Mouse (Mus musculus): Measurements from ENCODE around the gene Golga1.
"Not testable (repeated sequence)": the region's sequence is repeated elsewhere in the genome, so short reads cannot be mapped to it uniquely, and the experiment has no call there.

Gene Golga1

DNA sequence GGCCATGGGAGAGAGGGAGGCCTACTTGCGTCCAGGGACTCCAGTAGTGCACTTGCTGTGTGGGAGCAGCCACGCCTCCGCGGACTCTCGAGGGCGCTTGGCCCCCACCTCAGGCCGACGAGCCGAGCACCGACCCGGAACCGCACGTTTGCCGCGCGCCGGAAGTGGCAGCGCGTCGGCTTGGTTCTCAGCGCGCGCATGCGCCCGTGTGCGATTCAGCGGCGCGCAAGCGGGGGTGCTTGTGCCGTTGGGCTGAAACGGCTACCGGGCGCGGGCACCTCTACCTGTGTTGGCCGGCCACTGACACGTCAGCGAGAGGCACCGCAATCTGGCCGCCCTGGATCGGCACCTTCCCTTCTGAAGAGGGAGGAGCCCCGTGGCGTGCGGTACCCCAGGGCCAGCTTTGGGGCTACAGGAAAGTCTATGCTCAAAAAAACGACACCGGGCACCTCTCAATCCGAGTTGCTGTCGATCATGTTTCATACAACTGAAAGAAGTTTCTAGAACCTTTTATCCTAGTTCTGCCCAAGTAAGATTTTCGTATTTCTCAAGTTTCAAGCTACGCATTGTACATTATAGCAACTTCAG, at the start of gene Golga1:
TSS of gene Golga1 (minus strand) at position 142 of the 588 bp plus-strand sequence.
- peak; percentile 91 for DNase-seq (ENCODE audit: low spot score)

DNA sequence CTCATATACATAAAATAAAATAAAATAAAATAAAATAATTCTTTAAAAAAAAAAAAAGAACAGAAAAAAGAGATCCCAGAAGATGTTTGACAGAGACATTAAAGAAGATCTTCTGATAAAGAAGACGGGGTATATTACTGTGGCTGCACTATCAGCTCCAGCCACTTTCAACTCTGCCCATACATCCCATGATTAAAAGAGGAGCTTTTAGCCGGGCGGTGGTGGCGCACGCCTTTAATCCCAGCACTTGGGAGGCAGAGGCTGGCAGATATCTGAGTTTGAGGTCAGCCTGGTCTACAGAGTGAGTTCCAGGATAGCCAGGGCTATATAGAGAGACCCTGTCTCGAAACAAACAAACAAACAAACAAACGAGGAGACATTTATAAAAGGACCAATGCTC, 48.8 kb upstream of the Golga1 start:
- DNase-seq (ENCODE audit: low spot score) = no peak

DNA sequence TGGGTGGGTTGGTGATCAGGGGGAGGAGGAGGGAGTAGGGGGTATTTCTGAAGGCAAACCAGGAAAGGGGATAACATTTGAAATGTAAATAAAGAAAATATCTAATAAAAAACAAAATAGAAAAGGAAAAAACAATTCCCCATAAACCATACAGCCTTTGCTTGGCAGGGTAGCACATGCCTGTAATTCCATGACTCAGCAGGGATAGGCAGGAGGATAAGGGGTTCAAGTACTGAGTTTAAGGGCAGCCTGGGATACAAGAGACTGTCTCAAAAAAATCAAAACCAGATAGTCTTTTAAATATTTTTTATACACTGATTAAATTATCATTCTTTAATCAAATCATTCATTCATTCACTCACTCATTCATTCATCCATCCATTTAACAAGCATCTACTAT, 45.2 kb upstream of the Golga1 start:
- DNase-seq (ENCODE audit: low spot score) = no peak

DNA sequence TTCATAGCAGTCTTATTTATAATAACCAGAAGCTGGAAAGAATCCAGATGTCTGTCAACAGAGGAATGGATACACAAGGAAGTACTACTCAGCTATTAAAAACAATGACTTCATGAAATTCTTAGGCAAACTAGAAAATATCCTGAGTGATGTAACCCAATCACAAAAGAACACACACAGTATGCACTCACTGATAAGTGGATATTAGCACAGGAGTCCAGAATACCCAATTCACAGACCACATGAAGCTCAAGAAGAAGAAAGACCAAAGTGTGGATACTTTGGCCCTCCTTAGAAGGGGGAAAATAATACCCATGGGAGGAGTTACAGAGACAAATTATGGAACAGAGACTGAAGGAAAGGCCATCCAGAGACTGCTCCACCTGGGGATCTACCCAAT, 44.4 kb upstream of the Golga1 start:
- not testable (repeated sequence) for DNase-seq (ENCODE audit: low spot score)

DNA sequence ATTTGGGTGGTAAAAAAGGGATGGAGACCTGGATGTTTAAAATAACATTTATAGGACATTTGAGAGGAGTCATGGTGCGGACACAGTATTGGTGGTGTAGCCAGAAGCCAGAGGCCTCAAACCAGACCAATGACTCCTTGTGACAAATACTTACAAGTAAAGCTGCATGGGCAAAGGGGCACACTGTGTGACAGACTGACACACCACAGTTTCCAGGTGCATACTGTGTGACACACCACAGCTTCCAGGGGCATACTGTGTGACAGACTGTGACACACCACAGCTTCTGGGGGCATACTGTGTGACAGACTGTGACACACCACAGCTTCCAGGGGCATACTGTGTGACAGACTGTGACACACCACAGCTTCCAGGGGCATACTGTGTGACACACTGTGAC, 34.6 kb upstream of the Golga1 start:
- not testable (repeated sequence) for DNase-seq (ENCODE audit: low spot score)

DNA sequence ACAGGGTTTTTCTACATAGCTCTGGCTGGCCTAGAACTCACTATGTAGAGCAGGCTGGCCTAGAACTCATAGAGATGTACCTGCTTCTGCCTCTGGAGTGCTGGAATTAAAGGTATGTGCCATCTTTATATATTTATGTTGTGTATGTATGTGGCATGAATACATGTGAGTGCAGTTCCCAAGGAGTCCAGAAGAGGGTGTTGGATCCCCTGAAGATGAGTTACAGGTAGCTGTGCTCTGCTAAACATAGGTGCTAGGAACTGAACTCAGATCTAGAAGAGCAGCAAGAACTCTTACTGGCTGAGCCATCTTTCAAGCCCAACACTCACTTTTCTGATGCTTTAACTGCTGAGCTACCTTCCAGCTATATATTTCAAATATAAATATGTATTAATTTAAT, 32.7 kb upstream of the Golga1 start:
- DNase-seq (ENCODE audit: low spot score) = no peak

DNA sequence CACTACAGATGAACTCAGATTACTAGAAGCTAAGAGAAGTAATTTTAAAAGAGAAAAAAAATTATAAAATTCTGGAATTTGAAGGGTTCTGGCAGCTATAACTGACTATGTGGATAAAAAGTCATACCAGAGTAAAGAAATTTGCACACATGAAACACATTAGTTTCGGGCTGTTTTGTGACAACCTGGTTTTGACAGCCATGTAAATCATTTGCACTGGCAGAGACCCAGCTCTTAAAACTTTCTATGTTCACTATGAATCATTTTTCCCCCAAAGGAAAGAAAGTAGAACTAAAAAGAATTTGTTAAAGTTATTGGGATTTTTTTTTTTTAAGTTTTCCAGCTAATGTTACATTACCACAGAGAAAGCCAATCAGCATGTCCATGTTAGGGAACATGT, 26.6 kb upstream of the Golga1 start:
- no peak for DNase-seq (ENCODE audit: low spot score)

DNA sequence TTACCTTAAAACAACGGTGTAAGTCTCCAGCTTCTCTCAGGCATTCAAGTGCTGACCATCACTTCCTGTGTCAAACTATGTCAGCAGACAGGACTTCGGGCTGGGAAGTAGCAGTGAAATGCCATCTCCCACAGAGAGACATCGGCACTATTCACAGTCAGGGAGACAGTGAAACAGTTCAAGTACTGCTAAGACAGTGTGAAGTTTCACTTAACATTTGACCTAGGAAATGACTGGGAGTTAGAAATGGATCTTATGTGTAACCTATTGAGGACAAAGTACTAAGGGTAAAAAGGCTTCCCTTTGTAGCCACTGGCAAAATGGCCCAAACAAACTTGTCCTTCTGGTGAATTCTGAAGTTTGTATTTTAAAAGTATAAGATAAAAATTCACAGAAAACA, 17.4 kb upstream of the Golga1 start:
- no peak for DNase-seq (ENCODE audit: low spot score)

DNA sequence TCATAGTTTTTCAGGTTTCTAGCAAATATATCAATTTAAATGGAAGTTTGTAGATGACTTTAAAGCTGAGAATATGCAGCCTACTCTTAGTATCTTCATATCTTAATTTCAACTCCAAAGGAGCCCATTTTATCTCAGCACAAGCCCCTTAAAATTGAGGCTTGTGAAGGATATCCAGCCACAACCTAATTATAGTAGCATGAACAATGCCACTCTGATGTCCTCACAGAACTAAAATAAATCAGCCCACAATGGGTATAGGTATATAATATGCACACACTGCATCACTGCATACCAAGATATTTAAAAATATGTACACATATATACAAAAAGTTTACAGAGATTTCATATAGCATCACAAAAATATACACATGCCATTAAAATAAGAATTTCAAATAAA, 5.3 kb upstream of the Golga1 start:
- DNase-seq (ENCODE audit: low spot score) = no peak

DNA sequence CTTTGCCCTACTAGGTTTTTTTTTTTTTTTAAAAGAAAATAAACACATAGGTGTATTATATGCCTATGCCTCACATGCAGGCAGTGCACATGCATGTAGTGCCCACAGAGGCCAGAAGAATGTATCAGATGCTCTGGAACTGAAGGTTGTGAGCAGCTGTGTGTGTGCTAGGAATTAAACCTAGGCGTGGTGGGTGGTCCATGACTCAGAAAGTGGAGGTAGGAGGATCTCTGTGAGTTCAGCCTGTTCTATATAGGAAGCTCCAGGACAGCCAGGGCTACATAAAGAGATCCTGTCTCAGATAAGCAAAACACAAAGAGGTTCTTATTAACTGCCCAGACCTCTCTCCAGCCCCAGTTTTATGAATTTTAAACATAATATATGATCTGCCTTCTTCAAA, 3.8 kb upstream of the Golga1 start:
- DNase-seq (ENCODE audit: low spot score) = no peak

DNA sequence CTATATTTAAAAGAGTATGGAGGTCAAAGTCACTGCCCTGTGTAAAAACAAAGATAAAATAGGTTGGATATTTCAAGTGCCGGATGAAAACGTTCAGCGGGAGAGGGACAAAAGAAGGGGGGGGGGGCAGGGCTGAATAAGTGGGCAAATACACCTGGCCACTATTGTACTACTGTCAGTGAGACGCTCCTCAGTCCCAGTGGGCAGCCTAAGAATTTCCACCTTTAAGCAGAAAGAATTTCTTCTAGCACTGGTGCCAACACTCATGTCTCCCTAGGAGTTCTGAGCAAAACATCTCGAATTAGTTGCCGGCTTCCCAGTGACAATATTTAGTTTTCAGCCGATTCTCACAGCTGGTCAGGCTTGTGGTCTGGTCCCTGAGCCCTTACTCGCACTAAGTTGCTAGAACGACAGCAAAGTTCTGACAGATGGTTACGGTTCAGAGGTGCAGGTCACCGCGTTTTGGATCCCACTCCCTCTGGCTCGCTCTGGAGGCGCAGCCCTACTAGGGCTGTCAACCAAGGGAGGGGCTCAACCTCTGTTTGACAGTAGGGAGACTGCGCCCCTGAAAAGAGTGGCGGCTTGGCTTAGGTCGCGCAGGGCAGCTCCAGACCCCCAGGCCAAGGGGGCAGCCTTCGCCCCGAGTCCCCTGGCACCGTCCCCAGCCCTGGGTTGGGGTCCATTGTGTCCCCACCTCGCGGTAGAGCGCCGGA, 498 bp downstream of the Golga1 start:
- no peak for DNase-seq (ENCODE audit: low spot score)

DNA sequence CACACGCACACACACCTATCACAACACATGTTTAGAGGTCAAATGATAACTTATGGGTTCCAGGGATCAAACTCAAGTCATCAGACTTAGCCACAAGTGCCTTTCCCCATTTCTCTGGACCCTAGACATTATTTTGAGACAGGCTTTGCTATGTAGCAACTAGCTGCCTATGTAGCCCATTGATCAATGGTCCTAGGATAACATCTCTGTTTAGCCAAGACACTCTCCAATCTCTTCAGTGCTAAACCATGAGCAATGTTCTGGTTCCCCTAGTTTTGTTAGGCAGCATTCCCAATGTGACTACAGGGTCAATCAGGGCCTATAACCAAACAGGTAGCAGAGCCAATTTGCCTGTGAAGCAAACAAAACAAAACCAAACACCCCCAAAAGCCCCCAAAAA, 16.8 kb downstream of the Golga1 start:
- no peak for DNase-seq (ENCODE audit: low spot score)

DNA sequence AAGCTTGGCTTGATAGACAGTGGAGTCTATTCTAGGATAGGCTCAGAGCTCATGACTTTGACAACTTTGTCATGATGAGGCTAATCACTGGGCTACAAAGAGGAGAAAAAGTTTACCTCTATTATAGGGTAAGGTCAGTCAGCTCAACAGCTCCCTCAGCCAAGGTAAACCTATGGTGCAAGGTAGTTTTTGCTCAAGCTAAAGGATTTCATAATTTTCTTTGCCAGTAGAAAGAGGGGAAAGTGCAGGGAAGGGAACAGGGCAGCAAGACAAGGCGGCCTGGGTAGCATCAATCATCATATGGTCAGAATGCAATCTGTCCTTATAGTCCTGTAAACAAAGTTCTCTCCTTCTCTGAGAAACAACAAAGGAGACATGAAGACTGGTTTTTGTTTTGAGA, 25.1 kb downstream of the Golga1 start:
- DNase-seq (ENCODE audit: low spot score) = no peak

DNA sequence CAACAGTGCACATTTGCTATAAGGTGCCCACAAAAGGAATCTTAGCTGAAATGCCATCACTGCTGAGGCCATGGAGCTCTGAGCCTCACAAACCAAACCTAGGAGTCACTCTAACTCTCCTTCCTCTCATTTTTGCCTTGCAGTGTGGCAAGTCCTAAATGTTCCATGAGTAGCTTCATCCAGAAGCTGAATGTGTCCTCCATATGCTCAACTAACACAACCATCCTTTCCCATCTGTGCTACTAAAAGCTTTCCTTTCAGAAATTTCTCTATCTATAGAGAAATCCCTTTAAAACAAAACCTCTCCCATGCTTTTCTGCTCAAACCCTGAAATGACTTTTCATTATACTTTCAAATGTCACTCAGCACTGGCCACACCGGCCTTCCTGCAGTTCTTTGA, 33.7 kb downstream of the Golga1 start:
- DNase-seq (ENCODE audit: low spot score) = no peak

DNA sequence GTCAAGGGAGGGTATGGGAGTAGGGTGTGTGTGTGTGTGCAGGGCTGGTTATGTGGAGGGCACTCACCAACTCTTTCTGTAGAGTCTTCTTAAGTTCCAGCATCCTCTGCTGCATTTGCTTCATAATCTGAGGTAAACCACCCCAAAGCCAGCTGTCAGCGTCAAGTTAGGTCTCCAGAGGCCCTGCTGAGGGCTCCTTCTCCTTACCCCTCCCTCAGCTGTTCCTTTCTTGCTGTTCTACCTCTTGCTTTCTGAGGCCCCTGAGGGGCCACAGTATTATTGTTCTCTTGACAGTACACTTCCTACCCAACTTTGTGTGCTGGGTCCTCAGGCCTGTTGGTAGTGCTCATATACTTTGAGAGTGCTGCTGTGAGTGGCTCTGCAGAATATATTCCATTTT, 45.3 kb downstream of the Golga1 start:
- no peak for DNase-seq (ENCODE audit: low spot score)

DNA sequence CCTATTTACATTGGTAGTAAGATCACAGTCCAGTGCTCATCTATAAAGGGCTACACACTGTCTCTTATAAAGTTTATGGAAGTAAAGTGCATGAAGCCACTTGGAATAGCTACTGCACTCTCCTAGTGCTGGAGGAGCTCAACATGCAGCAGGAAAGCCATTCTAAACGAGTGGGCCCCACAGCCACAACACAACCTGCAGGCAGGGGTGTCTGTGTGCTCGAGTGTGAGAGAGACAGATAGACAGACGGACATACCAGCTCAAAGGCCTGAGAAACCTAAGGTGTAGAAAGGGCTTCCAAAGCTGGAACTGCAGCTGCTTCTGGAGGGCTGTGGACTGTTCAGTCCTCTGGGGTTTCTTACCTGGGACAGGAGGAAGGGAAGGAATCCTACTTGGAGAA, 48.8 kb downstream of the Golga1 start:
- no peak for DNase-seq (ENCODE audit: low spot score)

DNA sequence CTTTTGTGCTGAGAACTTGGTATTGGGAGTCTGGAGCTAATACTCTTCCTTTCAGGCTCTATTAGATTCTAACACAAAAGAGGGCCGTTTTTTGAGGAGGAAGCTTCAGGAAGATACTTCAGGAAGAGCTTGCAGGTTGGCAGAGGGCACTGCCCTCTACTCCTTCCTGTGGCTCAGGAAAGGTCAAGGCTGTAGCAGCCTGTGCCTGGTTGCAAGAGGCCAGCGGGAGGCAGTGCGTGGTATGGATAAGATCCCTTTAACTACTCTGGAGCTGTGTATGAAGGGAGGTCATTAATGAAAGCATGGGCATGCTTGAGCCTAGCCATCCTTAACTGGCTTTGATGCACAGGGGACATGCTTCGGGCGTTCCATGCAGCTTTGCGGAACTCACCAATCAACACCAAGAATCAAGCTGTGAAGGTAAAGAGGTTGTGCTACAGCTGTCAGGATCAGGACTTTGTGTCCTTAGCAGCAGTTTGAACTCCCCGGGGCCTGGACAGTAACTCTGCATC, 52.5 kb downstream of the Golga1 start:
- DNase-seq (ENCODE audit: low spot score) = no peak

DNA sequence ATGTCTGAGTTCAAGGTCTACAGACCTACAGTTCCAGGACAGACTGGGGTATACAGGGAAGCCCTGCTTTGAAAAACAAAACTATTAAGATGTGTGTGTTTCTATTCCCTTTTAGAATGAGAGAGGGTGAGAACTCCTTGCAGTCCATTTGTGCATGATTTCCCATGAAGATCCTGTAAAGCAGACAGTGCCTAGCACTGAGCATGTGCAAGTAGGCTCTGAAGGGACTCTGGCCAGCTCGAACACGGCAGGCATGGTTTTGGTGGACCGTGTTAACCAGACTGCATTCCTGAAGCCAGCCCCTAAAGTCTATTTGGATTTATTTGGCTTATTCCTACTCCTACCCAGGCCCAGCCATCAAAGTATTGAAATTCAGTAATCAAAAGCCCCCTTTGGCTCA, 53.4 kb downstream of the Golga1 start:
- no peak for DNase-seq (ENCODE audit: low spot score)

DNA sequence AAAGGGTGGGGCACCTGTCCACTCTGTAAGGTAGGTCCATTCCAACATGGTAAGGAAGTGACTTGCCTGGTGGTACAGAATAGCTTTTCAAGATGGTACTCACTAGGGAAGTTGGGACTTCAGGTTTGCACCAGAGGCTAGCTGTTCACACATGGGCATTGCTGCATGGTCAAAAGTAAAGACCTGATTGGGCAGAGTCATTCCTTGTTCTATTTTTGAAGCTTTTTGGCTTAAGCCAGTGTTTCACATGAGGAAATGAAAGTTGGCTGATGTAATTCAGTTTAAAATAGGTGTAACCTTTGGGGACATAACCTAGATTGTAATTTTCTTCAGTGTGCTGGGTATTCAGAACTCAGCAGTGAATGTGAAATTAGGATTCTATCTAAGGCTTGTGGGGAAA, 54.1 kb downstream of the Golga1 start:
- peak; percentile 42 for DNase-seq (ENCODE audit: low spot score)

DNA sequence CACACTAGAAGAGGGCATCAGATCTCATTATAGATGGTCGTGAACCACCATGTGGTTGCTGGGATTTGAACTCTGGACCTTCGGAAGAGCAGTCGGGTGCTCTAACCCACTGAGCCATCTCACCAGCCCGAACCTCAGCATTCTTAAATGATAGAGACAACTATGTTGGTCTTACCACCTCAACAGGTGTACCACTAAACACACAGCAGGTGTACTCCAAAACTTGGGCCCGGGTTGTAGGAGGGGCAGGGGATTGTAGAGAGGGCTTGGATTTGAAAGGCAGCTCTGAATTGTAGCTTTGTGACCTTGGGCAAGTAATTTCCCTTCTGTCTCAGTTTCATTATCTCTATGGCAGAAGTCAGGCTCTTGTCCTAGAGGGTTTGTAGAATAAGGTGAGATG, 55.2 kb downstream of the Golga1 start:
- not testable (repeated sequence) for DNase-seq (ENCODE audit: low spot score)

DNA sequence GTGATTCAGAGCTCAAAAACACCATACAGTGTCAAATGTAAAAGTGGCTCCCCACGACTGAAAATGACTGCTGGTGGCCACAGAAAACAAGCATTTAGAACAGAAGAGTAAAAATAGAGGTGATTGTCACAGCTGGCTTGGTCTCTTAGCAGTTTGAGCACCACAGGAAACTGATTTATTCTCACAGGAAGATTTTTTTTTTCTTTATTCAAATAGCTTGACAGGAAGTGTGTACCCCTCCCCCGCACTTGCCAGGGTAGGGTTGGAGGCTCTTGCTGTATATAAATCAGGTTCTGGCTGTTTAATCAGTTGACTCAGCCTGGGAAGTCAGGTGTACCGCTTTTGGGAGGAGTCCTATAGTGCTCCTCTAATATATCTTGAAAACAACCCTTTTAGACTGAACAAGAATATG, 56.4 kb downstream of the Golga1 start:
- peak; percentile 64 for DNase-seq (ENCODE audit: low spot score)

DNA sequence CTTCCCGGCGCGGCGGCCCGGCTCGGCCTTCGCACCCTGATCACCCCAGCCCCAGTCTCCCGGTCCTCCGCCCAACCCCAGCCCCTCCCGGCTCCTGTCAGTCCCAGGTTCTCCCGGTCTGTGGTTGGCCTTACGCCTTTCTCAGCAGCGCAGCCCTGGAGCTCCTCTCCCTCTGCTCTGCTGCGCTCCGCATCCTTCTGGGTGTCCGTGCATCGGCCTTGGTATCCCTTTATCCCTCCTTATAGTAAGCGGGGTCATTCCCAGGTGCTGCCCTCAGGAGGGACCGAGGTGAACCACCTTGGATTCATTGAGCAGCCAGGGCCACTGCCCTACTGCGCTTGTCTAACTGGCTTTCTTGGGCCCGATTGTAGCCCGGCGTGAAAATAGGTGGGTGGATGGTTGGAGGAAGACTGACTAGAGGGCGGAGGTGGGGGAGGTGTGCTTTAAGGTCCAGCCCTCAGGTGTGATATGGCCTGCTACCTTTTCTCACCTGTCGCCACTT, 56.9 kb downstream of the Golga1 start:
- no peak for DNase-seq (ENCODE audit: low spot score)

DNA sequence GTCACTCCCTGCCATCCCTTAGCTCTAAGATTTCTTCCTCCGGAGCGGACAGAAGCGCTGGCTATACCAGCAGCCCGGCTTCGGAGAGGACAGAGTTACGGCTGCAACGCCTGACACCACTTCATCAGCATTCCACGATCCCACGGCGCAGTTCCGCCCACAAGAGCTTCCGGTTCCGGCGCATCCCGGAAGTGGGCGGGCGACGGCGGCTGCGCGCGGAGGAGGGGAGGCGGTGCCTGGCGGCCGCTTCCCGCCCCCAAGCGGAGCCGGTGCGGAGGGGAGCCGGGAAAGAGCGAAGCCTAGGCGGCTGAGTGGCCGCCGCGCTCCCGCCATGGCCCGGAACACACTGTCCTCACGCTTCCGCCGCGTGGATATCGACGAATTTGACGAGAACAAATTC, 57.5 kb downstream of the Golga1 start:
- DNase-seq (ENCODE audit: low spot score) = peak; percentile 95

Measured in lung, postnatal 25 days (tissue).